Mouse (Mus musculus) left cerebral cortex, postnatal 14 days (tissue): ENCODE results near the gene Tmem135. TPM values are rescaled to one million over a fixed set of nuclear protein-coding genes. Genes with fewer than 3 reads are reported as not detected.
"Not testable (repeated sequence)": the region's sequence is repeated elsewhere in the genome, so short reads cannot be mapped to it uniquely, and the experiment has no call there.

Experiments
- DNase-seq, 2 experiments: peaks; one replicate each; pipeline ENCODE4 v3.0.0; 2021 to 2022; ENCODE audit warnings: low spot score in 2 of 2, mixed read lengths in 1 of 2
- intact Hi-C: fragments of 180-260 bp; cut with DNase I; formaldehyde crosslinking; loops from one replicate; pipeline ENCODE4 v1.15.1; 2025
- total RNA-seq, 2 experiments: library from RNA; stranded (reverse); gene quantifications; 2 replicates each; pipeline ENCODE4 v1.2.3; 2021

The Tmem135 gene
- total RNA-seq, 2 experiments from 2014 or later = 62.6 to 69.4 TPM

- intact Hi-C loops = no loop called here
Observed at GRCm38 (mm10) chr7:89282664-89283063, 121.4 kb downstream of the Tmem135 start.

GRCm38 (mm10) chr7:89270438-89270837 lies 133.6 kb downstream of the Tmem135 start:
- peak in 1 of 2 experiments; percentile 26 for DNase-seq
- intact Hi-C loops = not testable (repeated sequence)

More at GRCm38 (mm10) chr7:89282664-89283063, 121.4 kb downstream of the Tmem135 start:
- no peak for DNase-seq

GRCm38 (mm10) chr7:89269826-89270225 lies 134.2 kb downstream of the Tmem135 start:
- DNase-seq = no peak
- intact Hi-C loops = no loop called here

- peak in 1 of 2 experiments; percentile 34 for DNase-seq
- intact Hi-C loops = no loop called here
Observed at GRCm38 (mm10) chr7:89267542-89267941, 136.5 kb downstream of the Tmem135 start.

GRCm38 (mm10) chr7:89266017-89266760 lies 137.8 kb downstream of the Tmem135 start:
- intact Hi-C loops = no loop called here
- no peak for DNase-seq

GRCm38 (mm10) chr7:89260966-89261365 lies 143.1 kb downstream of the Tmem135 start:
- intact Hi-C loops = no loop called here
- DNase-seq = no peak

- DNase-seq = no peak
- intact Hi-C loops = no loop called here
Observed at GRCm38 (mm10) chr7:89258832-89259231, 145.2 kb downstream of the Tmem135 start.

- no peak for DNase-seq
- intact Hi-C loops = no loop called here
Observed at GRCm38 (mm10) chr7:89257871-89258502, 146.0 kb downstream of the Tmem135 start.

GRCm38 (mm10) chr7:89253772-89254171 lies 150.2 kb downstream of the Tmem135 start:
- no peak for DNase-seq
- intact Hi-C loops = no loop called here

- intact Hi-C loops = no loop called here
- DNase-seq = no peak
Observed at GRCm38 (mm10) chr7:89253317-89253716, 150.7 kb downstream of the Tmem135 start.

GRCm38 (mm10) chr7:89251880-89252453 lies 152.1 kb downstream of the Tmem135 start:
- DNase-seq = no peak
- intact Hi-C loops = no loop called here

- DNase-seq = peak in 1 of 2 experiments; percentile 25
- intact Hi-C loops = no loop called here
Observed at GRCm38 (mm10) chr7:89248135-89248850, 155.7 kb downstream of the Tmem135 start.

- no peak for DNase-seq
- intact Hi-C loops = no loop called here
Observed at GRCm38 (mm10) chr7:89247012-89247710, 156.9 kb downstream of the Tmem135 start.

GRCm38 (mm10) chr7:89242565-89242964 lies 161.5 kb downstream of the Tmem135 start:
- DNase-seq = no peak
- intact Hi-C loops = no loop called here

- DNase-seq = no peak
- intact Hi-C loops = no loop called here
Observed at GRCm38 (mm10) chr7:89242143-89242542, 161.9 kb downstream of the Tmem135 start.

- no peak for DNase-seq
- intact Hi-C loops = no loop called here
Observed at GRCm38 (mm10) chr7:89239592-89239991, 164.4 kb downstream of the Tmem135 start.

GRCm38 (mm10) chr7:89236592-89236991 lies 167.4 kb downstream of the Tmem135 start:
- intact Hi-C loops = no loop called here
- DNase-seq = no peak

- intact Hi-C loops = no loop called here
- no peak for DNase-seq
Observed at GRCm38 (mm10) chr7:89235974-89236507, 168.0 kb downstream of the Tmem135 start.

- DNase-seq = no peak
- intact Hi-C loops = no loop called here
Observed at GRCm38 (mm10) chr7:89232499-89233145, 171.4 kb downstream of the Tmem135 start.
